Mouse (Mus musculus): ENCODE measurements around the gene Gramd1c. TPM values are rescaled to one million over a fixed set of nuclear protein-coding genes. Genes with fewer than 3 reads are reported as not detected.

The Gramd1c gene
- polyA plus RNA-seq, 1 experiment = 0.06 TPM

DNA sequence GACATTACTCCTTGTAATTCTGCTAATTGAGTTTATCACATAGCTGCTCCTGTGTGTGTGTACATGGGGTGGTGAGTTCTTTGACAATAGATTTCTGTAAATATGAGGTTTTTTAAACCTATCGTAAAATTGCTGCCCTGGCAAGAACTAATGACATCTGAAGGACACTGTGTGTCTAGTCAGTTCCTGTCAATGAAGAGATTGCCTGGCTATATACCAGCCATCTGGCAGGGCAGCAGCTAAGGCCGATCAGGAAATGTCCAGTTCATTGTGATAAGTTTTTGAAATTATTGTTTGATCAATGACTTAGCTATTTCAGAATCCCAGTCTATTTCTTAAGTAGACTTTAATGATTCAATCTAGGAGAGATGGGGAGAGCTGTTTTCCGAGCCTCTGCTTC, 117.8 kb downstream of the Gramd1c start:
- no peak for TF ChIP-seq GATA1 (IDR thresholded peaks at IDR 0.05; ENCODE audit: low read length)

DNA sequence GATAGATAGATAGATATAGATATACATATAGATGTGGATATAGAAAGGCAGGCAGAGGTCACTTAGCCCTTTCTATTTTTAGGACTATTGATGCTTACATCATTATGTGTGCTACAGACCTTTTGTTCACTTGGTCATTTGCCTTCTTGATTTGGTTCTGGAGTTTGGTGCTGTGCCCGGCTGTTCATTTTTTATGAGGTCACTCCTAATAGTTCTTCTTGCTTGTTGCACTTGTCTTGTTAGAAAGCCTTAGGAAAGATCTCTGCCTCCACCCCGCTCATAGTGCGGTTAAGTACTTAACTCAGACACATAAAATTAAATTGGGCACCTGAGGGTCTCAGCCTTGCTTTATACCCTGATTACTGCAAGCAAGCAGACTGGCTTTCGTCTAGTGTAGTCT, 122.3 kb downstream of the Gramd1c start:
- TF ChIP-seq GATA1 (IDR thresholded peaks at IDR 0.05; ENCODE audit: low read length) = no peak

DNA sequence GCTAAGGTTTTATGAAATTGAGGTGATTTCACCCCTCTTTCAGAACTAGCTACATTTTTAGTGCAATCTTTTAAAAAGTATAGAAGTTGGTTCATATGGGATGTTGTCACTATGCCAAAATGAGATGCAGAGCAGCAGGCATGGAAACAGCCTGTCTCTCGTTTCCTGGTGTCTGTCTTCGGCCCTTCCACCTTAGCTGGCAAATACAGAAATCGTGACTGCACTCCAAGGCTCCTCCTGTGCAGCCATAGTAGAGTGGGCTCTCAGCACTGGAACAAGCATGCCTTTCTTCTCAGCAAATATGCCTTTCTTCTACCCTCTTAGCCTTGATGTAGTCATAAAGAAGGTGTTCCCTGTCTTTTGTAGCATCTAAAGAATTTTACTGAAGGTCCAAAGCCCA, 127.3 kb downstream of the Gramd1c start:
- no peak for TF ChIP-seq GATA1 (IDR thresholded peaks at IDR 0.05; ENCODE audit: low read length)

DNA sequence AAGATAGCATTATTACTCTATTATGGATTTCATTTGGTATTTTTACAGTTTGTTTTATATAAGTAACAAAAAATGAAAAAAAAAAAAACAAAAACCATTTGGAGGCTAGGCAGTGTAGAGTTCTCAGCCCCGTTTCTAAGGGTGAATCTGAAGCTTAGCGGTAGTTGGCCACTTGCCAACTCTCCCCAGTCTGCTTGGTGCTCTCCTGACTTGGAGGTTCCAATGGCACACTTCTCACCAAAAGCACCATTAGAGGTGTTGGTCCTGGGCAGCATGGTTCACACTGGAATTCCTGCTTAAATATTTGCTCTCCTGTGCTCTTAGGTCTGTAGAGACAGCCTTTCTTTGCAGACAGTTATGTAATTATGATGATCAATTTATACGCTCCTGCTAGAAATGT, 127.8 kb downstream of the Gramd1c start:
- TF ChIP-seq GATA1 (IDR thresholded peaks at IDR 0.05; ENCODE audit: low read length) = no peak

DNA sequence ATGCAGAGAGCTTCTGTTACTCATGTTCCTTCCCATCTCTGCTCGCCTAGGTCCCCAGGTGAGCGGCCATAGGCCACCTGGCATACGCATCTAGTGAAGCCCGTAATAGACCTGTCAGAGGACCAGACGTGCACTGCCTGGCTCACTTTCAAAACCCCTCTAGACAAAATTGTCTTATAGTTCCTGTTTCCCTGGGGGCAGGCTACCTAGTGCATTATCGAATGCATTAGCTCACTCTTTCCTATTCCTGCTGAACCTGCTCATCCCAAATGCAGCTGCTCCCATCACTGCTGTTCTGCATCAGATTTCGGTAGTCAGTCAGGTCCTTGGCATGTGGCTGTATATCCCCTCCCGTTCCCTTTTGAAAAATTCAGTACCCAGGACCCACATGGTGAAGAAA, 128.3 kb downstream of the Gramd1c start:
- TF ChIP-seq GATA1 (IDR thresholded peaks at IDR 0.05; ENCODE audit: low read length) = no peak

DNA sequence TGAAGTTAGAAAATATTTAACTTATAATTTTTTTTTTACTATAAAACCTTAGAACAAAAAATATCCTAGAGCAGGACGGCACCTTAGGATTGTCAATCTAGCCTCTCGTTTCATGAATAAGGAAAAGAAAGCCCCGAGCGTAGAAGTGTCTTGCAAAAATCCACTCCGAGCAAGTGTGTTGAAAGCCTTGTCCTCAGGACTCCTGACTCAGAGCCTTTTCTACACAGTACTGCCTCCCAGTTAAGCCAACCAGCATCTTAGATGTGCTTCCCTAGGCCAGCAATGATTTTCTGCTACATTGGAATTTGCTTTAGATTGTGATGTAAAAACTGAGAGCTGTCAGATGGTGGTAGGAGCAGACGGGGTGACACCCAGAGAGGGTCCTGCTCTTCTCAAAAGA, 130.1 kb downstream of the Gramd1c start:
- no peak for TF ChIP-seq GATA1 (IDR thresholded peaks at IDR 0.05; ENCODE audit: low read length)

DNA sequence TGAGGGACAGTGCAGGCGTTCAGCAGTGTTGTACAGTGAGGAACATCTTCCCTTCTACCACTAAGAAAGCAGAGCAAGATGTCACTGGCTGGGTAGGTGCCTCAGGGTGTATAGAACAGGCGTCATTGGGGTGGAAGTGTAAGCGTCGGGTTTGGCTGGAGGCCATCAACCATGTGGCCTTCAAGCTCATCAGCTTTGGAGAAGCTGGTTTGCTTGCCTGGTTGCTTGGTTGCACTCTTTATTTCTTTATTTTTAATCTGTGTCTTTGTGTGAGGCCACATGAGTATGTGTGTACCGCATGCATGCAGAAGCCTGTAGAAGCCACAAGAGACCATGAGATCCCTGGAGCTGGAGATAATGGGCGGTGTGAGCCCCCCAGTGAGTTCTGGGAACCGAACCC, 130.8 kb downstream of the Gramd1c start:
- TF ChIP-seq GATA1 (IDR thresholded peaks at IDR 0.05; ENCODE audit: low read length) = no peak

DNA sequence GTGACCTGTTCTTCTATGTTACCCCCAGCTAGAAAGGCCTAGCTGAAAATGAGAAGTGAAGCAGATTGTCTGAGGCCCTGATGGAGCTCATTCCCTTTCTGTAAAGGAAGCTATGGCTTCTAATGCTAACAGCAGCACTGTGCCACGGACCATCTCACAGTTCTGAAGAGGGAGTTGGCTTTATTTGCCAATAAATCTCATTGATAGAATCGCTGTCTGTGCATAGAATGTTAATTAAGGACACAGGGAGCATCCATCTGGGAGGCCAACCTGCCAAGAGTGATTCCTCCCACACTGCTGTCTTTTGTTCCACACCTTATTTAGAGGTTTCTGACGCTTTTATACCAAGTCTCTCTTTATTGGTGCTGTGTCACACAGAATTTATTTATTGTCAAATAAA, 131.6 kb downstream of the Gramd1c start:
- no peak for TF ChIP-seq GATA1 (IDR thresholded peaks at IDR 0.05; ENCODE audit: low read length)

DNA sequence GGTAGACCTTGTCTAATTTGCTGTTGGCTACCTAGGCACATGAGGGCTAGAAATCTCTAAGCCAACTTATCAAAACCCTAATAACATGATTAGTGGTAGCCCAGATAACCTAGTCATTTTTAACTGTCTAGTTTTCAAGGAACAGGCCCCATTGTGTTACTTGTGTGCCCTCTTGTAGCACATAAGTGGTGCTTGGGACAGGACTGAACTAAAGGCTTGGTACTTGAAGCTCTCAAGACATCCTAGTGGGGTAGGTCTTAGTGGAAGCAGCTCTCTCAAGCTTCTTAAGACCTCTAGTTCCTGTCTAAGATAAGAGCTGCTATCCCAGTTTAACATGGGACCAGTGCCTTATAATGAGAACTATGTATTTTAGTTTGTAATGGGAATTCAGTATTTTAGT, 132.6 kb downstream of the Gramd1c start:
- TF ChIP-seq GATA1 (IDR thresholded peaks at IDR 0.05; ENCODE audit: low read length) = no peak

Other genes starting within 250 kb of the Gramd1c start
- 2.0 and 2.3 TPM in 2 replicates for gene Ccdc191, start 173.5 kb downstream of the Gramd1c start, polyA plus RNA-seq (2012)
- 1.2 and 7.4 TPM in 2 replicates for gene Qtrt2, start 136.5 kb downstream of the Gramd1c start, polyA plus RNA-seq (2012)
- not detected in 2 replicates for gene Zdhhc23, start 83.6 kb downstream of the Gramd1c start, polyA plus RNA-seq (2012)
- 1.7 and 4.1 TPM in 2 replicates for gene Atp6v1a, start 76.4 kb upstream of the Gramd1c start, polyA plus RNA-seq (2012)
- gene Naa50, start 76.5 kb upstream of the Gramd1c start, polyA plus RNA-seq (2012) = 47.5 and 62.7 TPM in 2 replicates
- 4.2 and 6.2 TPM in 2 replicates for gene Usf3, start 109.9 kb upstream of the Gramd1c start, polyA plus RNA-seq (2012)

Data from G1E-ER4 (cell line).